Mouse (Mus musculus) liver, embryonic 14.5 days (tissue): ENCODE measurements around the gene Tifa. TPM values are rescaled to one million over a fixed set of nuclear protein-coding genes. Genes with fewer than 3 reads are reported as not detected.
A peak's percentile ranks its signal among the peaks of the same experiment; 100 is the strongest.

Source experiments
- ATAC-seq: fragments of 200-750 bp; cut with Nextera tagmentation; 2 replicates; pipeline ENCODE4 v1.8.0; 2017; ENCODE audit warnings: moderate number of reproducible peaks, mild to moderate bottlenecking, moderate library complexity; ENCODE audit not compliant: insufficient read depth
- DNase-seq, 3 experiments: peaks; one replicate each; pipeline ENCODE4 v3.0.0-alpha.2; 2012 to 2013; ENCODE audit warnings: low read depth in 3 of 3, low spot score in 3 of 3
- H3K27ac ChIP-seq: fragments of 300-500 bp; sonication (generic); 2 replicates; pipeline ENCODE4 v1.5.1; 2014; ENCODE audit warnings: moderate library complexity, mild to moderate bottlenecking, control low read depth, inconsistent platforms
- H3K27me3 ChIP-seq: fragments of 300-500 bp; sonication (generic); 2 replicates; pipeline ENCODE4 v1.6.1; 2014; ENCODE audit warnings: mild to moderate bottlenecking, low read length, moderate library complexity; ENCODE audit not compliant: control insufficient read depth, insufficient read depth
- H3K36me3 ChIP-seq: fragments of 300-500 bp; sonication (generic); replicated peaks from 2 replicates; pipeline ENCODE4 v1.6.1; 2014; ENCODE audit warnings: low read depth; ENCODE audit not compliant: control insufficient read depth, insufficient read depth
- H3K4me1 ChIP-seq, 2 experiments: fragments of 200-500 bp in 1 of 2; fragments of 300-500 bp in 1 of 2; sonication (generic) in 1 of 2; replicated peaks; 2 replicates each; pipeline ENCODE4 v1.6.1; 2012 to 2014; ENCODE audit warnings: antibody characterized with exemption in 1 of 2, inconsistent platforms in 1 of 2, low read length in 1 of 2; ENCODE audit not compliant: control insufficient read depth in 2 of 2, insufficient read depth in 2 of 2
- H3K4me2 ChIP-seq: fragments of 300-500 bp; sonication (generic); 2 replicates; pipeline ENCODE4 v1.6.1; 2014; ENCODE audit warnings: low read depth, mild to moderate bottlenecking, control low read depth, moderate library complexity
- H3K4me3 ChIP-seq, 2 experiments: fragments of 200-500 bp in 1 of 2; fragments of 300-500 bp in 1 of 2; sonication (generic) in 1 of 2; 2 replicates each; pipeline ENCODE4 v1.5.1; 2012 to 2014; ENCODE audit warnings: low read depth in 2 of 2, low read length in 2 of 2, mild to moderate bottlenecking in 2 of 2, control low read depth in 1 of 2, inconsistent platforms in 1 of 2, moderate library complexity in 1 of 2; ENCODE audit not compliant: insufficient read depth in 1 of 2
- H3K9ac ChIP-seq: fragments of 300-500 bp; sonication (generic); replicated peaks from 2 replicates; pipeline ENCODE4 v1.6.1; 2014; ENCODE audit warnings: mild to moderate bottlenecking, control low read depth, moderate library complexity
- H3K9me3 ChIP-seq: fragments of 300-500 bp; sonication (generic); 2 replicates; pipeline ENCODE4 v1.6.1; 2016; ENCODE audit warnings: low read length, mixed read lengths; ENCODE audit not compliant: control insufficient read depth
- CTCF ChIP-seq: IDR thresholded peaks from 2 replicates; pipeline ENCODE4 v1.5.1; 2016; ENCODE audit warnings: antibody characterized with exemption, low read depth, control low read depth
- EP300 ChIP-seq: IDR thresholded peaks from 2 replicates; pipeline ENCODE4 v1.6.1; 2016; ENCODE audit warnings: antibody characterized with exemption, low read depth
- WGBS: fragments of 180-500 bp; shearing (Covaris S2); extraction: QIAGEN DNeasy Blood & Tissue Kit; methylation state at CpG from one replicate; pipeline ENCODE4 v1.1.7; 2014; ENCODE audit not compliant: insufficient replicate concordance; 5-methylcytosine and 5-hydroxymethylcytosine counted together
- polyA plus RNA-seq, 2 experiments: library from polyadenylated mRNA; depleted of rRNA in 1 of 2; stranded (reverse) in 1 of 2; unstranded in 1 of 2; fragments of >200 nt; fragmentation: Nextera tagmentation in 1 of 2; extraction: Ambion mirVana in 1 of 2; gene quantifications; 2 replicates each; pipeline versions ENCODE4 v1.2.1 to v1.2.3; 2012 to 2014

Tifa gene
- polyA plus RNA-seq, 2 experiments, result 8.6 to 15.2 TPM

GRCm38 (mm10) chr3:127790234-127791055, 840 bp downstream of the Tifa start:
- peak in 2 of 3 experiments; percentile 41 to 45 for DNase-seq
- H3K4me1 ChIP-seq, result peaks cover 14 to 21% of the 10 kb centered on the region in 2 experiments
- H3K9ac ChIP-seq, result peak overlapping the region; percentile 77
- ATAC-seq, result peak; percentile 44; the same call in 1 of the 2 replicates
- under 1% methylated on average over 36 of the region's 36 CpGs for WGBS
- H3K4me3 ChIP-seq, result peak overlapping the region; percentile 63 to 73
- no peaks in the 10 kb centered on the region for H3K36me3 ChIP-seq
- peak overlapping the region; percentile 93 for H3K4me2 ChIP-seq
- H3K9me3 ChIP-seq, result no peaks in the 10 kb centered on the region
- H3K27me3 ChIP-seq, result no peaks in the 10 kb centered on the region
- TF ChIP-seq CTCF (no peak), EP300 (no peak)
- peak overlapping the region; percentile 95 for H3K27ac ChIP-seq

- Histone ChIP-seq H3K36me3 (peaks cover under 1% of the 10 kb centered on the region; the same call in 1 of the 2 replicates), H3K4me3 (peak overlapping the region; percentile 63 to 73), H3K9ac (peak overlapping the region; percentile 77), H3K4me2 (peak overlapping the region; percentile 93), H3K27me3 (no peaks in the 10 kb centered on the region), H3K4me1 (peaks cover 14 to 21% of the 10 kb centered on the region in 2 experiments), H3K9me3 (no peaks in the 10 kb centered on the region), H3K27ac (peak overlapping the region; percentile 95)
- DNase-seq (peak in 1 of 3 experiments; percentile 17), ATAC-seq (peak; percentile 16)
- TF ChIP-seq CTCF, result no peak
- TF ChIP-seq EP300, result no peak
- under 1% methylated on average over 15 of the region's 15 CpGs for WGBS
Observed at GRCm38 (mm10) chr3:127791056-127791483, 1.5 kb downstream of the Tifa start.

GRCm38 (mm10) chr3:127791595-127792561, 2.3 kb downstream of the Tifa start:
- Histone ChIP-seq H3K27ac (peak overlapping the region; percentile 95), H3K27me3 (no peaks in the 10 kb centered on the region), H3K9ac (peak overlapping the region; percentile 77), H3K4me2 (peak overlapping the region; percentile 93), H3K36me3 (peaks cover 6% of the 10 kb centered on the region; the same call in 1 of the 2 replicates), H3K4me3 (peak overlapping the region; percentile 63 to 73), H3K9me3 (no peaks in the 10 kb centered on the region), H3K4me1 (peaks cover 14 to 21% of the 10 kb centered on the region in 2 experiments)
- peak; percentile 88 for ATAC-seq
- 8% methylated on average over 4 of the region's 4 CpGs for WGBS
- peak; percentile 72 to 80 (median 78) for DNase-seq
- peak; percentile 90 for TF ChIP-seq EP300
- TF ChIP-seq CTCF, result no peak

- Histone ChIP-seq H3K9ac (no peak overlapping the region; the same call in 1 of the 2 replicates), H3K4me2 (peak overlapping the region; percentile 93), H3K4me3 (no peak overlapping the region; a peak in 1 of 4 replicates), H3K27ac (no peak overlapping the region; the same call in 1 of the 2 replicates), H3K27me3 (no peaks in the 10 kb centered on the region), H3K4me1 (peaks cover 14 to 21% of the 10 kb centered on the region in 2 experiments), H3K36me3 (peaks cover 6% of the 10 kb centered on the region; the same call in 1 of the 2 replicates), H3K9me3 (no peaks in the 10 kb centered on the region)
- DNase-seq (no peak), ATAC-seq (no peak)
- WGBS, result 78% methylated on average over 7 of the region's 7 CpGs
- TF ChIP-seq EP300 (no peak), CTCF (no peak)
Observed at GRCm38 (mm10) chr3:127793022-127793421, 3.4 kb downstream of the Tifa start.
